30 mouse cellular contexts compared by ENCODE assay signal in the genomic region with DNA sequence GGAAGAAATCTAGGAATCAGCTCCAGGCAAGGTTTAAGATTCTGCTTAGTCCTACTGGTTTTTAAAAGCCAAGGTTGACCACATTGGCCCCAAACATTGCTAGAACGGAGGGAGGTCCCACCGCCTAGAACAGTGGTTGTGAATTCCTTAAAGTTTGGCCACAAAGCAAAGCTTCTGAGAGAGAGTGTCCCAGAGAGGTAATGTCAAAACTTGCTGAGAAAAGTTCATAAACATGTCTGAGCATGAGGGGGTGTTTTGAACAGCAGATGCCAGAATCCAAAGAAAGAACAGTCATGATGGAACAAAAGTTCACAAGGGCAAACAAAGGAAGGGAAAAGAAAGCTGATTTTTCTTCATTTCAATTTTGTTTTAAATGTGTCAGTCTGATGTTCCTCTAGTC.
DNase-seq lines count a peak whose midpoint lies in the region; ATAC-seq and TF ChIP-seq lines count a peak whose summit lies in the region.
"Had no signal": no experiment of that assay in that cellular context is flagged by ENCODE, and none has a peak within 500 bp of the region (broad histone marks: within the 10 kb centered on the region; RNA-seq: fewer than 3 reads in every experiment).

No protein-coding gene starts in this region.

- no peak overlapping the region for H3K9ac ChIP-seq in kidney, embryonic 15.5 days
- H3K9ac ChIP-seq in lung, embryonic 15.5 days: no peak overlapping the region
- H3K9ac ChIP-seq: forebrain, embryonic 15.5 days; hindbrain, embryonic 12.5 days; intestine, embryonic 15.5 days; liver, embryonic 15.5 days had no signal

- TF ChIP-seq CTCF in lung, adult 2 months (IDR thresholded peaks at IDR 0.05; ENCODE audit: insufficient read depth, low read length): no peak

- TF ChIP-seq POLR2A in lung, adult 2 months (IDR thresholded peaks at IDR 0.05; ENCODE audit: borderline replicate concordance, extremely low read depth, low read depth, low read length): no peak

- H3K36me3 ChIP-seq in kidney, embryonic 15.5 days: no peaks in the 10 kb centered on the region
- H3K36me3 ChIP-seq in lung, embryonic 15.5 days: no peaks in the 10 kb centered on the region
- H3K36me3 ChIP-seq: forebrain, embryonic 10.5 days; forebrain, embryonic 15.5 days; hindbrain, embryonic 12.5 days; intestine, embryonic 15.5 days; liver, embryonic 15.5 days had no signal

- no peaks in the 10 kb centered on the region for H3K9me3 ChIP-seq in kidney, embryonic 15.5 days (replicated peaks)
- H3K9me3 ChIP-seq in lung, embryonic 15.5 days: no peaks in the 10 kb centered on the region
- H3K9me3 ChIP-seq: forebrain, embryonic 10.5 days; forebrain, embryonic 15.5 days; hindbrain, embryonic 12.5 days; intestine, embryonic 15.5 days; liver, embryonic 15.5 days had no signal

- H3K27ac ChIP-seq in kidney, embryonic 15.5 days: 0 out of 2 replicates have a peak overlapping the region, but pooled peaks have one; percentile 66
- peak overlapping the region; percentile 45; the same call in 1 of the 2 replicates for H3K27ac ChIP-seq in lung, embryonic 15.5 days
- H3K27ac ChIP-seq: forebrain, embryonic 10.5 days; forebrain, embryonic 15.5 days; gastrocnemius, adult 2 months; hindbrain, embryonic 12.5 days; hindbrain, postnatal 0 days; intestine, embryonic 15.5 days; liver, embryonic 15.5 days had no signal

- no peak overlapping the region for H3K4me2 ChIP-seq in kidney, embryonic 15.5 days
- H3K4me2 ChIP-seq in lung, embryonic 15.5 days: no peak overlapping the region
- H3K4me2 ChIP-seq: forebrain, embryonic 15.5 days; heart, embryonic 11.5 days; hindbrain, embryonic 12.5 days; intestine, embryonic 15.5 days; liver, embryonic 15.5 days; midbrain, embryonic 11.5 days had no signal

- WGBS in kidney, embryonic 15.5 days: 61% methylated on average over 2 of the region's 2 CpGs
- WGBS in lung, embryonic 15.5 days: 47% methylated on average over 2 of the region's 2 CpGs
- WGBS in lung, adult 2 months: 65% methylated on average over 2 of the region's 2 CpGs

- H3K27me3 ChIP-seq in kidney, embryonic 15.5 days: no peaks in the 10 kb centered on the region
- no peaks in the 10 kb centered on the region for H3K27me3 ChIP-seq in lung, embryonic 15.5 days
- H3K27me3 ChIP-seq: forebrain, embryonic 15.5 days; hindbrain, embryonic 12.5 days; intestine, embryonic 15.5 days; liver, embryonic 15.5 days had no signal

- DNase-seq in kidney, postnatal 4 days: no peak
- no peak for DNase-seq in lung, adult 2 months
- DNase-seq in brain, adult 2 months (ENCODE audit: low read depth, low spot score): peak; percentile 8
- peak; percentile 52 for DNase-seq in lung, postnatal 10 days
- DNase-seq in frontal cortex, postnatal 14 days (ENCODE audit: low spot score in 2 of 2): no peak
- DNase-seq: adrenal gland, adult 2 months; adrenal gland, postnatal 36 days; cerebellum, adult 2 months; cerebellum, postnatal 14 days; gastrocnemius, adult 2 months; gastrocnemius, postnatal 36 days; heart, adult 18-20 months; heart, postnatal 36 days; layer of hippocampus, postnatal 36 days; liver; spleen, adult 18-20 months; thymus, adult 2 months; thymus, postnatal 36 days had no signal

- no peaks in the 10 kb centered on the region for H3K4me1 ChIP-seq in kidney, embryonic 15.5 days
- no peaks in the 10 kb centered on the region for H3K4me1 ChIP-seq in lung, embryonic 15.5 days
- H3K4me1 ChIP-seq in lung, adult 2 months (ENCODE audit: control insufficient read depth, insufficient read depth, low read length): no peaks in the 10 kb centered on the region
- H3K4me1 ChIP-seq: forebrain, embryonic 10.5 days; forebrain, embryonic 15.5 days; hindbrain, embryonic 12.5 days; intestine, embryonic 15.5 days; liver, embryonic 15.5 days had no signal

- ATAC-seq in kidney, embryonic 15.5 days (replicated peaks; ENCODE audit: low FRiP score): no peak
- peak; percentile 42; the same call in 1 of the 2 replicates for ATAC-seq in lung, embryonic 15.5 days (ENCODE audit: borderline replicate concordance, extremely low read depth, low FRiP score, low TSS enrichment)
- ATAC-seq: CD4-positive, CD25-positive, alpha-beta regulatory T cell, adult 4 months; forebrain, embryonic 15.5 days; hindbrain, postnatal 0 days; intestine, embryonic 15.5 days; midbrain, embryonic 16.5 days had no signal

- no peak overlapping the region for H3K4me3 ChIP-seq in kidney, embryonic 15.5 days (replicated peaks)
- H3K4me3 ChIP-seq in lung, embryonic 15.5 days: no peak overlapping the region
- H3K4me3 ChIP-seq in lung, adult 2 months (replicated peaks; ENCODE audit: extremely low read depth, low read depth, low read length): no peak overlapping the region
- H3K4me3 ChIP-seq: forebrain, embryonic 10.5 days; forebrain, embryonic 15.5 days; gastrocnemius, adult 2 months; hindbrain, embryonic 12.5 days; intestine, embryonic 15.5 days; liver, embryonic 15.5 days had no signal

Comparison
In these comparisons a context has a peak if more than half of its experiments do, and no peak if none do; other contexts are left out.
1. DNase-seq: peak in brain, adult 2 months (single experiment) and lung, postnatal 10 days (single experiment); none in kidney, postnatal 4 days (0 of 2), lung, adult 2 months (single experiment) and frontal cortex, postnatal 14 days (0 of 2).